Mouse (Mus musculus) gastrocnemius, postnatal 14 days (tissue): ENCODE measurements around the gene Rag1. TPM values are rescaled to one million over a fixed set of nuclear protein-coding genes. Genes with fewer than 3 reads are reported as not detected.
A peak's percentile ranks its signal among the peaks of the same experiment; 100 is the strongest.

Source experiments
- DNase-seq: peaks from one replicate; pipeline ENCODE4 v3.0.0; 2021; ENCODE audit warnings: mixed read lengths
- intact Hi-C: fragments of 180-260 bp; cut with DNase I; formaldehyde crosslinking; loops from one replicate; pipeline ENCODE4 v1.15.1; 2025; ENCODE audit warnings: low total_unique reads
- long read RNA-seq, 2 experiments: library from polyadenylated mRNA; stranded (forward); transcript quantifications; one replicate each; pipeline ENCODE4 v2.0.0; 2021
- total RNA-seq, 2 experiments: library from RNA; stranded (reverse); gene quantifications; 2 replicates each; pipeline ENCODE4 v1.2.3; 2021

Gene Rag1
- under 1 TPM; 0.04 to 0.10 TPM for total RNA-seq
- long read RNA-seq, experiment 1, result 0 reads
- long read RNA-seq, experiment 2, result 0 reads

GRCm38 (mm10) chr2:101649114-101649671 lies at the start of gene Rag1, which contains the start of gene B230118H07Rik:
Rag1 (minus strand) TSS chr2:101649501.
B230118H07Rik (minus strand) TSS chr2:101649532.
- intact Hi-C loops, result no loop called here
- no peak for DNase-seq

GRCm38 (mm10) chr2:101695584-101695983 lies 46.3 kb upstream of the Rag1 start:
- no peak for DNase-seq
- intact Hi-C loops, result loop anchor here (5.0 kb wide), 2 partner anchors 132 to 177 kb away; no protein-coding TSS in a partner anchor

- DNase-seq, result no peak
- intact Hi-C loops, result no loop called here
Observed at GRCm38 (mm10) chr2:101693577-101694215, 44.4 kb upstream of the Rag1 start.

GRCm38 (mm10) chr2:101693043-101693442 lies 43.7 kb upstream of the Rag1 start:
- intact Hi-C loops, result no loop called here
- DNase-seq, result no peak

- DNase-seq, result no peak
- intact Hi-C loops, result no loop called here
Observed at GRCm38 (mm10) chr2:101690252-101690827, 41.0 kb upstream of the Rag1 start.

GRCm38 (mm10) chr2:101688011-101688410 lies 38.7 kb upstream of the Rag1 start:
- no peak for DNase-seq
- intact Hi-C loops, result no loop called here

- intact Hi-C loops, result no loop called here
- peak; percentile 52 for DNase-seq
Observed at GRCm38 (mm10) chr2:101684421-101684820, 35.1 kb upstream of the Rag1 start.

- intact Hi-C loops, result no loop called here
- no peak for DNase-seq
Observed at GRCm38 (mm10) chr2:101679164-101679784, 30.0 kb upstream of the Rag1 start.

GRCm38 (mm10) chr2:101678236-101679021 lies 29.1 kb upstream of the Rag1 start, which contains the start of gene Traf6:
Traf6 (plus strand) TSS chr2:101678429.
- intact Hi-C loops, result no loop called here
- DNase-seq, result peak; percentile 91

- no peak for DNase-seq
- intact Hi-C loops, result no loop called here
Observed at GRCm38 (mm10) chr2:101673547-101673946, 24.2 kb upstream of the Rag1 start.

- DNase-seq, result no peak
- intact Hi-C loops, result no loop called here
Observed at GRCm38 (mm10) chr2:101668751-101669150, 19.4 kb upstream of the Rag1 start.

GRCm38 (mm10) chr2:101665703-101666092 lies 16.4 kb upstream of the Rag1 start:
- intact Hi-C loops, result no loop called here
- DNase-seq, result no peak

GRCm38 (mm10) chr2:101665058-101665702 lies 15.9 kb upstream of the Rag1 start:
- peak; percentile 70 for DNase-seq
- intact Hi-C loops, result no loop called here

GRCm38 (mm10) chr2:101660536-101660935 lies 11.2 kb upstream of the Rag1 start:
- no peak for DNase-seq
- intact Hi-C loops, result no loop called here

GRCm38 (mm10) chr2:101652921-101653597 lies 3.8 kb upstream of the Rag1 start:
- intact Hi-C loops, result loop anchor here (5.0 to 10.0 kb wide), 3 partner anchors 56 to 181 kb away; no protein-coding TSS in a partner anchor
- peak; percentile 65 for DNase-seq

GRCm38 (mm10) chr2:101652204-101652920 lies 3.1 kb upstream of the Rag1 start:
- intact Hi-C loops, result loop anchor here (5.0 to 10.0 kb wide), 3 partner anchors 55 to 180 kb away; no protein-coding TSS in a partner anchor
- no peak for DNase-seq

GRCm38 (mm10) chr2:101650446-101650845 lies 1.1 kb upstream of the Rag1 start:
- DNase-seq, result no peak
- intact Hi-C loops, result loop anchor here (5.0 to 10.0 kb wide), 3 partner anchors 53 to 178 kb away; no protein-coding TSS in a partner anchor

GRCm38 (mm10) chr2:101648361-101648760 lies 940 bp downstream of the Rag1 start:
- intact Hi-C loops, result no loop called here
- no peak for DNase-seq
